Mouse (Mus musculus): ENCODE results near the gene F11. TPM values are rescaled to one million over a fixed set of nuclear protein-coding genes. Genes with fewer than 3 reads are reported as not detected.

The F11 gene
- total RNA-seq (2021): 10 to 100 TPM; 10.4 to 24.4 TPM
- long read RNA-seq, experiment 1, transcript F11-201 (15 exons, 2,240 nt): major isoform, 10 of 20 reads
- long read RNA-seq, experiment 1, partial matches to known transcripts: 4 of 20 reads
- long read RNA-seq, experiment 1, other reads (novel, unspliced or antisense): 6 of 20 reads
- long read RNA-seq, experiment 2, partial matches to known transcripts: 0 of 2 reads
- long read RNA-seq, experiment 2, other reads (novel, unspliced or antisense): 0 of 2 reads

DNA sequence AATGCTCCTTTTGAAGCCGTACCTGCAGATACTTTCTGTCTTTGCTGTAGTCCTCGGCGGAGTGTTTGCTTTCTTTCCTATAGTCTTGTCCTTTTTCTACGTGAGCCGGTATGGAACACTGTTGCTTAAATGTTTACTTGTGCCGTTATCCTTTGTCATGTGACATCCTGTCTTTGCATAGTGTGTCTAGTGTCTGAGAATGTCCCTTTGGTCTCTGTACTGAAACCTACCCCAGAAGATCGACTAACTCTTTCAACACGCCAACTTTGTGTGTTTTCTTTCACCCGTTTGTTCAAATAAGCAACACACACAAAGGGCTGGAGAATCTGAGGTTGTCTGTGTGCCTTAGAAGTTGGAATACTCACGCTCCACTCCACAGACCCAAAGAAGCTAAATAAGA is at the start of gene F11:
TSS of gene F11 (minus strand) at position 112 of the 400 bp plus-strand sequence.
- DNase-seq: no peak

DNA sequence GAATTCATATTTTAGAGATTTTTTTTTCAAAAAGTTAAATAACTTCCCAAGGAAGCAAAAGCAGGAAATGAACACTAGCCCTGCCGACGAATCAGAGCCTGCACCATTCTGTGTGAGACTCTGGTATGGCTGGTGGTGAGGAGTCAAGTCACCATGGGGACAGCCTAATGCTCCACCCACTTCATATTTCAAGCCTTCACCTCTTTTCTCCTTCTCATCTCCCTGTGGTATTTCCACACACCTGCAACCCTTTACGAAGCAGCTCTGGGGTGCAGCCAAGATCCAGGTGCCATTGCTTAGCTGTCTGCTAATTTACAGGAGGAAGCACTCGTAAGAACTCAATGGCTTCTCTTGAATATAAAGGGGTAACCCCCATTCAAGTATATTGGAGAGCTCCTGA is 49.1 kb upstream of the F11 start:
- no peak for DNase-seq

DNA sequence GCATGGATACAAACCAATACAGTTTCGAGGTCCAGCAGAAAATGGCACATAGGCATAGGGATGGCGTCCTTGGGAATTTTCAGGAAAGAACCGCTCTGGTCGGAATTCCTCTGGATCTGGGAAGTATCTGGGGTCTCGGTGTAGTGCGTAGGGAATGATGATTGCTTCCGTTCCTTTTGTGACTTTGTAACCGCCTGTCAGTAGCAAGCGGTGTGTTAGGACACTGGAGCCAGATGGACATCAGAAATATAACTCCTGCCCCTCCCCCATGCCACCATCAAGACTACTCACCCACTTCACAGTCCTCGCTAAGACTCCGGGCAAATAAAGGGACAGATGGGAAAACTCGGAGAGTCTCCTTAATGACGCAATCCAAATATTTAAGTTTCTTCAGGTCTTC is 46.5 kb upstream of the F11 start, which contains the start of gene Gm45753:
TSS of gene Gm45753 (minus strand) at position 101 of the 400 bp plus-strand sequence.
- DNase-seq: no peak

DNA sequence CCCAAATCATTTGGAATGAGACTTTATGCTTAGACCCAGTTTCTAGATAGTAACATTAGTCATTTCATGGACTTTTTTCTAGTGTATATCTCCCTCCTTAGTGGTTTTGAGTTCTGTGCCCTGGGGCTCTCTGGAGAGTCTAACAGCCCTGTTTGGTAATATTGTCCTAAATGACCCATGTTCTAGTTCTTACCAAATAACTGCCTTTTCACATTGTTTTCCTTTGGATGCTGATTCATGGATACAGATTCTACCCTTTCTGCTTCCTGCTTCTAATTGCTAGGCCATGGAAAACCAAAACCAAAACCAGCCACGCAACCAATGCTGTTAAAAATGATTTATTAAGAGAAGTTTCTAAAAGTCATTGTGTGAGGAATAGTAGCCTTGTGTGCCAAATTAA is 43.6 kb upstream of the F11 start:
- DNase-seq: no peak

DNA sequence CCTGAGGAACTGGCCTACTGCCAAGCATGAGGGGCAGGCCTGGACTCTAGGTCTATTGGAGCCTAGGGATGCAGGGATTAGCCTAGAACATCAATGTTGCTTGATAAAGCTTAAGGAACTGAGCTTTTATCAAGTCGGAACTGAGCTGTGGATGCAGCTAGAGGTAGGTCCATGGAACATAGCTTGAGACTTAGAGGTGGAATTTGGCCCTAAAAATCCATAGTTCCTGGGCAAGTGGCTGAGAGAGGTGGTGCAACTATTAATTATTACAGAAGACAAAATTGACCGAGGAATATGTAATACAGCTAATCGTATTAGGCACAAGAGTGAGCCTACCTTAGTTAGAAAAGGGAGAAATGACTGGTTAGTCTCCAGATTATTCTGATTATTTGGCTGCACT is 42.5 kb upstream of the F11 start:
- no peak for DNase-seq

DNA sequence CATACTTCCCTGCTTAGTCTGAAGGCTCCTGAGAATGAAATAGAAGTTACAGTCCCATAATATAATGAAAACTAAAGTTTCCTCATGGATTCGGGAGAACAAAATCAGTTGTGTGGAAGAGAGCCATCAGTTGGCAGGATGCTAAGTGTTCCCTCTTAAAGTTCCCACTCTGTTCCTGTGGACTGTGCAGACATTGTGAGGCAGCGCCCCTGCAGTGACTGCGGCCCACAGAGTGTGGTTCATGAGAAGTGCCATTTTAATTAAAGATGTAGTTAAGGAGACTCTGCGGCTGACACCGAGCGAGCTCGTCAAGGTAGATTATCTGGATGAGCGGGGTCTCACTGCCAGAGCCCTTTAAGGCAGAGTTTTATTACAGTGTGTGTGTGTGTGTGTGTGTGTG is 40.6 kb upstream of the F11 start:
- no peak for DNase-seq

DNA sequence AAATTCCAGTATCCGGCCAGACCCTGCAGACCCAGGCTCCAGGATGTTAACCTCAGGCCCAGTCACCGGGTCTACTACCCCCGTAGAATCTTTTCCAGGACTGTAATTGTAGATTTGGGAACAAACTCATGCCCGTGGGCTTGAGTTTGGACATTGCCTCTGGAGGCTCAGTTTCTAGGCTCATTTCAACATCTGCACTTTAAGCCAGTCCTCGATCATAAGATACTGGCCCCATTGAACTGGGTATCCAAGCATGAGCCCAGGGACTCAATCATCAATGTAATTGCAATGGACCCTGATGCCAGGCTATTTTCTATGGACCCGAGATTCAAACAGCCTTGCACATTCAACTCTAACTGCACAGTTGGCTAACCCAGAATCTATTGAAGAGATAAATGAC is 33.4 kb upstream of the F11 start:
- DNase-seq: no peak

DNA sequence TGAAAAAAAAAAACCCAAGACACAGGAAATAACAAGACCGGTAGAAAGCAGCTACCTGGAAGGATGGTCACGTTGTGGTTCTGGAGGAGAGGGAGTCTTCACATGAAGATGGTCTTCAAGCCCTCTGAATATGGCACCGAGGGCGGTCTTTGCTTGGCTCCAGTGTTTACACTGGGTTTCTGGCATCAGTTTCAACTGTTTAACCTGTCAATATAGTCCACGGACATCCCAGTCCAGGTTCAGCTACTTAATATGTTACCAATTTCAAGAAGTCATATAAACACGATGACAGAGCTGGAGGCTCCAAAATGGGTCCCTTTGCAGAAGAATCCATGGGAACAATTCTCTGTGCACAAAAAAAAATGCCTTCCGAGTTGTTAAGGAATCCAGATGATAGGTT is 32.9 kb upstream of the F11 start, which contains the start of gene Klkb1:
TSS of gene Klkb1 (minus strand) at position 173 of the 400 bp plus-strand sequence.
- DNase-seq: no peak

DNA sequence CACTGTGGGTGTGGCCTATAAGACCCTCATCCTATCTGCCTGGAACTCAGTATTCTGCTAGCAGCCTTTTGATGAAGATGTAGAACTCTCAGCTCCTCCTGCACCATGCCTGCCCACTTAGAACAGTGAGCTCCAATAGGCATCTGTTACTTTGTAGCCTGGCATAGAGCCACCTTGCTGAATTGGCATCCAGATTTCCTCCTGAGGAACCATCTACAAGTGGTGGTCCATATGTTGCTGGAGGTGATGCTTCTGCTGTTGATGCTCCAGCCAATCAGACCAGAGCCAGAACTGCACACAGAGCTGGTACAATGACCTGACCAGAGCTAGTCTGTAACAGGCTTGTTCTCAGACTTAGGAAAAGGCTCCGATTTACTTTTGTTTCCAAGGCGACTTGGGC is 30.0 kb upstream of the F11 start:
- DNase-seq: no peak

DNA sequence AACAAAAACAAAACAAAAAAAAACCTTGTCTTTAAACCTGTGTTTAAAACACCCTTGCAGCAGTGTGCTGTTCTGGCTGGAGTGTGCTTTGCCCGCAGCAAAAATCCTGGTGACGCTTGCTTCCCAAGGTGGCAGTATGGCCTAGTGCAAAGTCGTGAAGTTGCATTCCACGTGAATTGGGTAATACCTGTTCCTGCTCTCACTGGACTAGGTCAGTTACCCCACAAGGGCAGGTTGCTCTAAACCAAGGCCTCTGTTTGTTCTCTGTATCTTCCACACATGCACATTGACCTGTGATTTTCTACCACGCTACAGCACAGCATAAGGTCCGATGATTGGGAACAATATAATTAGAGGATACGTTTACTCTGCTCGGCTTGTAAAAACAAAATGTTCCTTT is 19.8 kb upstream of the F11 start:
- DNase-seq: no peak

DNA sequence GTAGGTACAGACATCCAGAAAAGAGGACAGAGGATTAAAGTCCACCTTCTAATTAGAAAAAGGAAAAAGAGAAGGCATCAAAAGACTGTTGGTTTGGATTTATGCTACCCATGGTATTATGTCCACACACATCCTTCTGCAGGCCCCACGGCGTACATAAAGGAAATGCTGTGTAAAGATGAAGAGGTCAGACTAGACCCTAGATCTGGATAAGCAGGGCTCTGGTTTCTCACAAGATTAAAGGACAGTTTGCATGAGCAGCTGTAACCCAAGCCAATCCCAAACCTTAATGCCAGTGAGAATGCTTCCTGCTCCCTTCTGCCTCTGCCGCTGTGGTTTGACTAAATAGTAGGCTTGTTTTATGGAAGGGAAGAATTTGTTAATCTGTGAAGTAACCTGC is 15.6 kb upstream of the F11 start:
- DNase-seq: no peak

DNA sequence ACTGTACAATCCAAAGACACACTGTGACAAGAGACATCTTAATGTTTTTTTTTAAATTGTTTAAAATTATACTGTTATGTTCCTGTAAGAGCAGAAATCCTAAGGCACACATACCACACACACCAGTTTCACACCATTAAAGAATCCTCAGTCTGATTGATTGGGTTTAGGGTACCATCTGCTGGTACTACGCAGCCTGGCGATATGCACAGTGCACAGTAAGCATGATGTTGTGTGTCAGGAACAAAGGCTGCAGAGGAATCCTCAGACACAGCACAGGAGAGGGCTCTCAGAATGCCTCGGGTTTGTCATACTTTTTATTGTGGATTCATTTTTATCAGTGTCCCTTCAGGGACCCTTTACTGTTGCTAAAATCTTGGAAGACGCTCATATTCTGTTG is 12.5 kb upstream of the F11 start:
- no peak for DNase-seq

DNA sequence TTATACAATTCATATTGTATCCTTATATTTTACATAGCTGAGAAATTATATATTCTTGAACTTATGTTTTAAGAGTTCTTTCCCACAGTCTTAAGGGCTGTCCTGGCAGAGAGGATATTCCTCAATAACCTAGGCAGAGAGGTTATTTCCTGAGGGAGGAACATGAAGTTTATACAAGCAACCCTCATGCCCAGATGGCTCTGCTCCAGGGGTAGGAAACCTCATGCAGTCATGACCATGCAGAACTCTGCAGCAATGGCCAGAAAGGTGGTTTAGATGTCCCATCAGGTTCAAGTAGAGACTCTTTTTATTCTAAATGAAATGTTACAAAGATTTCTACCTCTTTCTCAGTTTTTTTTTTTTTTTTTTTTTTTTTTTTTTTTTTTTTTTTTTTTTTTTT is 7.2 kb upstream of the F11 start:
- DNase-seq: peak; percentile 28

DNA sequence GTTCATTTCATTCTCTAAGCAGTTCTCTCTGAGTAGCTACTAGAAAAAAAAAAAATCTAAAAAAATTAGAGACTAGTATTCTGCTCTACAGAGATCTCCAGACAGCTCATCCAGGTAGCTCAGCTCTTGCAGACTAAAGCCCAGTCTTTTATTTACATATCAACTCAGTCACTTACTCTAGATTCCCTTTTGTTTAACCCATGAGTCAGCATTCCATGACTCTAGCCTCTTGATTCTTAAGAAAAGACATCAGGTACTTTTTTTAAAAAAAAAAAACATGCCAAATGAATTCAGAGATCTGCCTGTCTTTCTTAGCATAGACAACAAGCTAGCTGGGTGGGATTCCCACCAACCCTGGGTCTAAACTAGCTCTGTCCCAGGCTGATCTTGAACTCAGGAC is 6.7 kb upstream of the F11 start:
- no peak for DNase-seq

DNA sequence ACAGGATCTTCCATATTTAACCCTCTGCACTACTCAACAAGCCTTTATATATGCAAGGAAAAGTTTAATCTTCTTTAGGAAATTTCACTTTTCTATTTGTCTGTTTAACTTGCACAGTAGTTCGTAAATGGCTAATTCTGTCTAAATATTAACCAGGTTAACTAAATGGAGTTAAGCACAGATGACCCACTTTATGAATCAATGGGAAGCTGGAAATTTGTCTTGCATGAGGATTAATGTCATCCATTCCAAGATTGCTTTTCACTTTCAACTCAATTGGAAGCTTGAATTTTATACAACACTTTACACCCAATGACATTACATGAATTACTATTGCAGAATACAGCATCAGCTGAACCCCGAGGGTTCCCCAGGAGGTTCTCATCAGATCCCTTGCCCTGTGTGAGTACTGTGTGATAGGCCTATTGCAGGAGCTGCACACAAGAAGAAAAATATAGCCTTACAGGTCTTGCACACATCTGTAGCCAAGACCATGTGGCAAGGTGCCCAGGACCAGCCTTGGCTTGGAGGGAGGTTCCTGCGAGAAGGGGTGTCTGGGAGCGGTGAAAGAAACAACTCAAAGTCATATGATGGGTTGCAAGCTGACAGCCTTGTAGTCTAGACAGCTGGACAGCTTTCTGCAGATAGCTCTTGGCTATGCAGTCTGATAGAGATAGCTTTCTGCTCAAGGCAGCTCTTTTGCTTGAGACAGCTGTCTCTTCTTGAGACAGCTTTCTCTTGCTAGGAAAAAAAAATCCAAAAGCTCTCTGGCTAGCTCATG is 6.0 kb upstream of the F11 start:
- DNase-seq: peak; percentile 64

DNA sequence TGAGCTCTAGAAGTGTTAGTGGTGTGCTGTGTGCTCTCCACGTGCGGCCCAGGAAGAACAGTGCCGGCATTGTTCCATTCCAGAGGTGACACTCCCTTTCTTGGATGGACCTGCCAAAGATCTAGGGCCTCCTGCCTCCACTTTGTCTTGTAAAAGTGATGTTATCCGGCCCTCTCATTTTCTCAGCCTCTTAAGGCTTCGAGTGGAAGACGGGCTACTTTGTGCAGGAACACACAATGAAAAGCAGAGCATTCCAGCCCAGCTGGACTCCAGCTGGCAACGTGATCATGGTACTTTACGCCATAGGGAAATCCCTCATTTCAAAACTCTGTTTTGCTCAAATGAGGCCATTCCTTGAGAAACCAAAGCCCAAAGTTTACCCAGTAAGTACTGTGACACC is 5.2 kb upstream of the F11 start:
- peak; percentile 5 for DNase-seq

DNA sequence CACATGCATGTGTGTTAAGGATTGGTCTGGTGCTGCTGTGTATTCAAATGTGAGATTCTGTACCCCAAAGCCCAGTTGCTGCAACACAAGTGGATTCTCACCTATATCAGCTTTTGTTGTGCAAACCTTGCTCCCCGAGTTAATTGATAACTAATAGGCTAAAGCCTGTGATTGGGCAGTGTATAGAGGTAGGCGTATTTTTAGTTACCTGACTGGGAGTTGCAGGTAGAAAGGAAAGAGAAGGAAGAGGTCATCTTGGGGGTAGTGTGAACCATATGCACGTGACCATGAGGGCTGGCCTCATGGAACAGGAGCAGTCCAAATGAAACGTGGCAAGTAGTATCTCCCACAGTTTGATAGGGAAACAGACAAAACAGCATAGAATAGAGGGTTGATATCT is 3.1 kb upstream of the F11 start:
- DNase-seq: no peak

DNA sequence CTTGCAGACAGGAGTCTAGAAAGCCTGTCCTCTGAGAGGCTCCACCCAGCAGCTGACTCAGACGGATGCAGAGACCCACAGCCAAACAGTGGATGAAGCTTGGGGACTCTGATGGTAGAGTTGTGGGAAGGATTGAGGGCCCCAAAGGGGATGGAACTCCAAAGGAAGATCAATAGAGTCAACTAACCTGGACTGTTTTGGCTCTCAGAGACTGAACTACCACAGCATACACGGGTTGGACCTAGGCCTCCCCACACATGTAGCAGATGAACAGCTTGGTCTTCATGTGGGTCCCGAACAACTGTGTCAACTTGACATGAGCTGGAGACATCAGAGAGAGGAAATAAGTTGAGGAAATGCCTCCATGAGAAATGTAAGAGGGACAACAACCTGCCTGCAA is 1.0 kb upstream of the F11 start:
- DNase-seq: no peak

DNA sequence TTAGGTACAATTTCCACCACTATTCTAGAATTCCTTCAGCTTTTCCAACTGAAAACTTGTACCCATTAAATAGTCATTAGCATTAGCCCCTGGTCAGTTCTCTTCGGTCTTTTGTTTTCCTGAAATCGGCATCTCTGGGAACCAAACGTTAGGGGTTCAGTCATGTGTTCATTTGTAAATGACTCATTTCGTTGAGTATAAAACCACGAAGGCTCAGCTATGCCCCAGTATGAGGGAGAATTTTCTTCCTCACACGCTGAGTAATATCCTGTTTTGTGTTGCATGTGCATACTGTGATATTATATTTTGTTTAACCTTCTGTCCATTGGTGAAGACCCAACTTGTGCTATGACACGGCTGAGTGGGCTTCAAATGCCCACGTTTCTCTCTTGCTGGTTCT is 3.4 kb downstream of the F11 start:
- no peak for DNase-seq

DNA sequence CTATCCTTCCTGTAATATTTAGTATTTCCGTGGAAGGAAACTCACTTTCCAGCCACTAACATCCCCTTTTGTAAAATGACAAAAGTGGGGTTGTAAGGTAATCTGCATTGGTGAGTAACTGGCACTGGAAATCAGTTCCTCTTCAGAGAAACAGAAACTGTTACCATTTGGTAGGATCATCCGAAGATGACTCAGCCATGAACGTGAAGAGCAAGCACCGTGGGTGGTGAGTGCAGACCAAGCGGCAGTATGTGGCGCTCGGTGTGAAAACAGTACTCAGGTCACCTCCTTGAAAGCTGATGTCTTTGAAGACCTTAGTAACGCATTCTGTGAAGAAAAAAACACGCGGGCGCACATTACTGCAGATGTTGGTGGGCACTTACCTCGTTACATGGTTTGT is 6.8 kb downstream of the F11 start:
- DNase-seq: no peak

DNA sequence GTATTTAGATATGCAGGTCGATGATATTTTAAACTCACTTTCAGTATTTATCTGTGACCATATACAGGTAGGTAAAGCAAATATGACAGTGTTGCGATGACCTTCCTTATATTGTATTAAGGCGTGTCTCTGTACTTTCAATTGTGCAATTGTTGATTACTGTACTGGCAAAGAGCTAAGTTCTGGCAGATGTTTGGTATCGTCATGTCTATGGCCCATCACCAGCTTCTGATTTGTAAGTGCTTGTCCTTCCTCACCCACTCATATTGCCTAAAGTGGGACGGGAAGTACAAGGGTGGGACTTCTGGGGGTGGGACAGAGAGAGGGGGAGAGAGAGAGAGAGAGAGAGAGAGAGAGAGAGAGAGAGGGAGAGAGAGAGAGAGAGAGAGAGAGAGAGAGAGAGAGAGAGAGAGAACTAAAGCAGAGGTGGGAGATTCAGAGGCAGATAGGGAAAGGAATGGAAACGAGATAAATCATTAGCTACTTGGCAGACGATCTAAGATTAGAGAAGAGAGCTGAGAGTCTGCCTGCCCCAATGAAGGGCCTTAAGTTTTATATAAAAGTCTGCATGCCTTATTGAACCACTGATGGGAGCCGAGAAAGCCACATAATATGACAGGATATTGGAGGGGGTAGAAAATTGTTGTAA is 7.5 kb downstream of the F11 start:
- DNase-seq: no peak

DNA sequence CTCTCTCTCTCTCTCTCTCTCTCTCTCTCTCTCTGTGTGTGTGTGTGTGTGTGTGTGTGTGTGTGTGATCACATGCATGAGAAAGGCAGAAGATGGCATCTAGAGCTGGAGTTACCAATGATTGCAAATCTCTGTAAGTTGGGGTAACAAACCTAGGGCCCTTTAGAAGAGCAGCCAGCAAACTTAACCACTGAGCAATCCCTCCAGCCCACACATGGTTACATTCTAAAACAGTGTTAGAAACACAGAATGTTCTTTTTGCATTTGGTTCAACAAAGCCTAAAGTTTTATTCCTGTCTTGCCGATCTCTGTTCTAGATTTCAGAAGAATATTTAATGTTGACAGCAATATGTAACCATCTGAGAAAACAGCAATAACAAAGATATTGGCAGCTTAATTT is 8.2 kb downstream of the F11 start:
- DNase-seq: no peak

DNA sequence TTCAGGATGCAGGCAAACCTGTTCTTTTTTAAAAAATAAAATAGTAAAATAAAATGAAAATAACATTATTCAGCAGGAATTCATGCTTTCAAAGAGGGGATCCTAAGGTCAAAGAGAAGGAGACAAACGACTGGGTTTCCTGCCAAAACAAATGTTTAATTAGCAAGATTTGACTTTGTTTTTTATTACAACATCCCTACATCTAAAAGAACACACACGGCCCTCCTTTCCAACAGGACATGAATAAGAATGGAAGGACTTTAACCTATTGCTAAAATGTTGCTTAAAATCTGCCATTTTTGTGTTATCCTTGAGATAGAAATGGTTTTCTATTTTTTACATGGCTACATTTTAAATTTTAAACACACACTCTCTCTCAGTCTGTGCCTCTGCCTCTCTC is 8.7 kb downstream of the F11 start:
- no peak for DNase-seq

DNA sequence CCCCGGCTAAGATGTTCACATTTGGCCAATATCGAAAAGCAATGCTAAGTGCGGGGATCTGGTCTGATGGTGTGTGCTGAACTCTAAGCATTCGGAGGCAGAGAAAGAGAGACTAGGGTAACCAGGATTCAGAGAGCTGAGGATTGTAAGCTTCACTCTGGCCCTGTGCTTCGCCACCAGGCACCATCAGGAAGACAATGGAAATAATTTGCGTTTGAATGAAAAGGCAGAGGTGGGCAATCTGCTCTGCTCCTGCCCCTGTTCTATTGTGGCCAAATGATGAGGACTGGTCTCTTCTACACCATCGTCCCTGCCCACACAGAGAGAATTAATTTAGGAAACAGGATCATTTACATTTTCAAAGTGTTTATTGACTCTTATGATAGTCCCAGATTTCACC is 15.5 kb downstream of the F11 start:
- DNase-seq: no peak
